Mouse (Mus musculus) adrenal gland (tissue): ENCODE results near the gene Gstt1.
"Not testable (repeated sequence)": the region's sequence is repeated elsewhere in the genome, so short reads cannot be mapped to it uniquely, and the experiment has no call there.

Experiments
- intact Hi-C: fragments of 180-260 bp; cut with DNase I; formaldehyde crosslinking; loops from one replicate; pipeline ENCODE4 v1.15.1; 2025
- long read RNA-seq, 2 experiments: library from polyadenylated mRNA; unstranded; transcript quantifications; one replicate each; pipeline ENCODE4 v2.0.0; 2020; ENCODE audit warnings: borderline replicate concordance in 1 of 2; ENCODE audit not compliant: insufficient replicate concordance in 1 of 2

Gstt1 gene
- long read RNA-seq, experiment 1, transcript Gstt1-201 (5 exons, 1,037 nt): major isoform, 52 of 53 reads
- long read RNA-seq, experiment 1, partial matches to known transcripts: 0 of 53 reads
- long read RNA-seq, experiment 1, other reads (novel, unspliced or antisense): 1 of 53 reads
- long read RNA-seq, experiment 2, transcript Gstt1-201 (5 exons, 1,037 nt): major isoform, 68 of 74 reads
- long read RNA-seq, experiment 2, partial matches to known transcripts: 0 of 74 reads
- long read RNA-seq, experiment 2, other reads (novel, unspliced or antisense): 5 of 74 reads

GRCm38 (mm10) chr10:75798176-75798696 lies at the start of gene Gstt1:
TSS of gene Gstt1 (minus strand) at chr10:75798584.
- intact Hi-C loops: no loop called here

GRCm38 (mm10) chr10:75845306-75845930 lies 47.0 kb upstream of the Gstt1 start:
- intact Hi-C loops: no loop called here

- intact Hi-C loops: no loop called here
These were observed 46.4 kb upstream of the Gstt1 start for GRCm38 (mm10) chr10:75844800-75845199.

- intact Hi-C loops: not testable (repeated sequence)
These were observed 45.5 kb upstream of the Gstt1 start for GRCm38 (mm10) chr10:75843898-75844297.

GRCm38 (mm10) chr10:75839092-75839491 lies 40.7 kb upstream of the Gstt1 start:
- intact Hi-C loops: no loop called here

GRCm38 (mm10) chr10:75837248-75837759 lies 38.9 kb upstream of the Gstt1 start, which contains the start of gene Gstt2:
TSS of gene Gstt2 (minus strand) at chr10:75837424.
- intact Hi-C loops: no loop called here

- intact Hi-C loops: no loop called here
These were observed 37.6 kb upstream of the Gstt1 start for GRCm38 (mm10) chr10:75835761-75836531.

GRCm38 (mm10) chr10:75835307-75835706 lies 36.9 kb upstream of the Gstt1 start:
- intact Hi-C loops: no loop called here

- intact Hi-C loops: loop anchor here (5.0 kb wide), 2 partner anchors 57 to 87 kb away; no protein-coding TSS in a partner anchor
These were observed 36.3 kb upstream of the Gstt1 start for GRCm38 (mm10) chr10:75834721-75835120.

- intact Hi-C loops: loop anchor here (5.0 kb wide), 2 partner anchors 57 to 87 kb away; no protein-coding TSS in a partner anchor
These were observed 35.9 kb upstream of the Gstt1 start for GRCm38 (mm10) chr10:75834250-75834649.

- intact Hi-C loops: loop anchor here (5.0 kb wide), 2 partner anchors 56 to 86 kb away; no protein-coding TSS in a partner anchor
These were observed 35.2 kb upstream of the Gstt1 start for GRCm38 (mm10) chr10:75833456-75834080.

- intact Hi-C loops: loop anchor here (5.0 kb wide), 2 partner anchors 55 to 85 kb away; no protein-coding TSS in a partner anchor
These were observed 34.0 kb upstream of the Gstt1 start for GRCm38 (mm10) chr10:75832272-75832895.

GRCm38 (mm10) chr10:75830275-75830670 lies 31.9 kb upstream of the Gstt1 start:
- intact Hi-C loops: loop anchor here (5.0 kb wide), 2 partner anchors 53 to 83 kb away; no protein-coding TSS in a partner anchor

- intact Hi-C loops: loop anchor here (5.0 kb wide), 2 partner anchors 52 to 82 kb away; no protein-coding TSS in a partner anchor
These were observed 31.3 kb upstream of the Gstt1 start for GRCm38 (mm10) chr10:75829529-75830274.

GRCm38 (mm10) chr10:75828500-75828931 lies 30.1 kb upstream of the Gstt1 start:
- intact Hi-C loops: no loop called here

GRCm38 (mm10) chr10:75827668-75828360 lies 29.4 kb upstream of the Gstt1 start:
- intact Hi-C loops: no loop called here

- intact Hi-C loops: no loop called here
These were observed 26.1 kb upstream of the Gstt1 start for GRCm38 (mm10) chr10:75824530-75824929.

GRCm38 (mm10) chr10:75823782-75824181 lies 25.4 kb upstream of the Gstt1 start:
- intact Hi-C loops: no loop called here

- intact Hi-C loops: no loop called here
These were observed 24.1 kb upstream of the Gstt1 start, which contains the start of gene Gstt4 for GRCm38 (mm10) chr10:75822443-75822842. TSS of gene Gstt4 (minus strand) at chr10:75822543.
